Mouse (Mus musculus): ENCODE results near the gene Dnajc6. TPM values are rescaled to one million over a fixed set of nuclear protein-coding genes. Genes with fewer than 3 reads are reported as not detected.

The Dnajc6 gene
- polyA plus RNA-seq, 1 experiment from 2014 or later: 0.51 TPM

DNA sequence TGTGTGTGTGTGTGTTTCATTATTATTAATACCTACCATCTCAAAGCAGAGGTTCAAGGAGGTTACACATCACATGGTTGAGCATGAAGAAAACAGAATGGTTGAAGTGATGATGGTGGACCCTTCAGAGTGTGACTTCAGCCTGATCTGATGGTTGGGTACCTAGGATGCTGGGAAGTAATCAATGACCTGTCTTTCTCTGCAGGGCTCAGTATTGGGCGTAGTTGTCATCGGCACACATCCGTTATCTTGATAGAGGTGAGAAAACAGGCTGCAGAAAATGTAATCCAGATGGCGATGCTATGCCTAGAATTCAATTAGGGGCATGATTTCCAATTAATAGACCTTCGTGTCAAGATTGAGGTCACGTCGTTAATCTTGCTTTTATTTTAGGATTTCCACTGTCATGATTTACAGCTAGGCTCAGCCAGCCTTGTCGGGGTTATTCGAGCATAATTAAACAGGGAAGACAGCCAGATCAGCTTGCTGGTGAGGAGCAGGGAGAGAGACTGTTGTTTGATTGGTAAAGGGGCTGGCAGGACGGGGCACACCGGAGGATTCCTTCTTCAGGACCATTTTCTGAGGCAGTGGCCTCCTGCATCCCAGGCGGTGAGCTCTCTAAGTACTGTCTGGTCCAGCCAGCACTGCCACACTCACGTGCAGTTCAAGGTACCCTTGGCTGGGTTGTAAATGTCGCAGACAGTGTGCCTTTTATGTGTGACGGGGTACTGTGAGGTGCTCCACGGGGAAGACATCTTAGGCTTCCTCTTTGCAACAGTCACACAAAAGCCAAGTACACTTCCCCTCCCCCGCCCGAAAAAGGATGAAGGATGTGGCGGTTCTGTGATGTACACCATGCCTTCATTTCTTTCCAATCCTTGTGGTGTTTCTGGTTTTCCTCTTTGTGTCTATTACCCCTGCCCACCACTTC is 88.3 kb downstream of the Dnajc6 start:
- no peaks in the 10 kb centered on the region for H3K27me3 ChIP-seq (ENCODE audit: low read depth, poor library complexity, severe bottlenecking)
- peaks cover 20% of the 10 kb centered on the region for H3K4me1 ChIP-seq
- DNase-seq (ENCODE audit: low spot score): no peak
- 36% methylated on average over 19 of the region's 19 CpGs for WGBS
- no peak overlapping the region for H3K27ac ChIP-seq
- no peak overlapping the region for H3K4me3 ChIP-seq
- no peaks in the 10 kb centered on the region for H3K36me3 ChIP-seq
- H3K9me3 ChIP-seq (replicated peaks): no peaks in the 10 kb centered on the region

DNA sequence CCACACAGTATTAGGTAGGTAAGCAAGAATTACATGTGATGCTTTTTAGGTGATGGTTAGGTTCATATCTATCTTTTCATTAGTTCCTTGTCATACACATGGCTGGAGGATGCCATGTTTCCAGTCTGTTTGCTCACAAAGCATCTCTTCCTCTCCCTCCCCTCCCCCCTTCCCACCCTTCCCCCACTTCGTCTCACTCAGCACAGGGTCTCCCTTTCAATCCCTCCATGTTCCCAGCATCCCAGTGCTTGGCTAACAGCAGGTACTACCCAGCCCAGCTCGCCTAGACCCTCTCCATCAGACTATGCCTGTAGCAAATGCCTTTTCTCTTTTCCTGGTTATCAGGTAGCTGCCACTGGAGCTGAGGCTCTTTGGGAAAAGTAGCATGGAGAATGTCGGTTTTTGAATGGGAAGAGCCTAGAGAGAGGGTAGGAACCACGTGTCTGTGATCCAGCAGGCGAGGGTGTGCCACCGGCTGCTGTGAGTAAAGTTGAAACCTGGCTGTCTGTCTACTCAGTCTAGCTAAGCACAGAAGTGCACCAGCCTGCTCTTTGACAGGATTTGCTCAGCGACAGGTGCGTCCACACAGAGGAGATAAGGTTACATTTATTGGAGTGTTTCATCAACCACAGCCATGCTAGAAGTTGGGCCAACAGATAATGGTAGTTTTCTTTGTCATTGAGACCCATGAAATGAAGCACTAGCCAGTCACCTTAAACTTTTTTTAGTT is 89.2 kb downstream of the Dnajc6 start:
- Histone ChIP-seq H3K4me3 (no peak overlapping the region), H3K27me3 (ENCODE audit: low read depth, poor library complexity, severe bottlenecking) (no peaks in the 10 kb centered on the region), H3K27ac (no peak overlapping the region), H3K4me1 (peaks cover 20% of the 10 kb centered on the region), H3K36me3 (no peaks in the 10 kb centered on the region), H3K9me3 (replicated peaks) (no peaks in the 10 kb centered on the region)
- 69% methylated on average over 8 of the region's 8 CpGs for WGBS
- no peak for DNase-seq (ENCODE audit: low spot score)

- H3K4me1 ChIP-seq: peaks cover 20% of the 10 kb centered on the region
- H3K27me3 ChIP-seq (ENCODE audit: low read depth, poor library complexity, severe bottlenecking): no peaks in the 10 kb centered on the region
- WGBS: 85% methylated on average over 8 of the region's 8 CpGs
- no peak overlapping the region for H3K27ac ChIP-seq
- DNase-seq (ENCODE audit: low spot score): no peak
- no peaks in the 10 kb centered on the region for H3K9me3 ChIP-seq (replicated peaks)
- no peak overlapping the region for H3K4me3 ChIP-seq
- no peaks in the 10 kb centered on the region for H3K36me3 ChIP-seq
Measured at GRCm38 (mm10) chr4:101588932-101589331, 92.5 kb downstream of the Dnajc6 start.

DNA sequence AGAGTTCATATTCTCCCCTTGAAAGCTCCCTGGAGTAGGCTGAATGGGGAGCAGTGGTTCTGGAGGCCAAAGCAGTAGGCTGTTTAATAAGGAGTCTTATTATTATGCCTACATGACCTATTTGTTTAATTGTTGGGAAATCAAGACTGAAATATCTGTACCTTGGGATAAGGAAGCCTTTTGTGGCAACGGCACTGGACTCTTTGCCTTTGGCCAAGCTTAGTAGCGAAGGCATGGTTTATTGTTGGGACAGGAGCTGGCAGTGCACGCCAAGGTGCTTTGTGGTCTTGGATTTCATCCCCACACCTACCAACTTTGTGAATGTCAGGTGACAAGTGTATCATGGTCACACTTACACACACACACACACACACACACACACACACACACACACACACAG is 93.3 kb downstream of the Dnajc6 start:
- Histone ChIP-seq H3K4me1 (peaks cover 12% of the 10 kb centered on the region), H3K4me3 (no peak overlapping the region), H3K9me3 (replicated peaks) (no peaks in the 10 kb centered on the region), H3K36me3 (no peaks in the 10 kb centered on the region), H3K27me3 (ENCODE audit: low read depth, poor library complexity, severe bottlenecking) (no peaks in the 10 kb centered on the region), H3K27ac (no peak overlapping the region)
- DNase-seq (ENCODE audit: low spot score): no peak
- WGBS: 94% methylated on average over 3 of the region's 3 CpGs

DNA sequence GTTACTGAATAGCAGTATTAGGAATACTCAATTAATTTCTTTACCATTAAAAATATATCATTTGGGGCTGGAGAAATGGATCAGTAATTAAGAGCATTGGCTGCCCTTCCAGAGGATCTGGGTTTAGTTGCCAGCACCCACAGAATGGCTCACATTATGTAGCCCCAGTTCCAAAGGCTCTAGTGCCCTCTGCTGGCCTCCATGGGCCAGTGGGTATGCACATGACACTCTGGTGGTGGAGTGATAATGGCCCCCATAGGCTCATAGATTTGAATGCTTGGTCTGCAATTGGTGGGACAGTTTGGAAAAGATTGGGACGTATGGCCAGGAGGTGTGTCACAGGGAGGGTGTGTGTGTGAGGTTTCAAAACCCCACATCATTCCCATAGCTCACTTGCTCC is 95.0 kb downstream of the Dnajc6 start:
- H3K27me3 ChIP-seq (ENCODE audit: low read depth, poor library complexity, severe bottlenecking): no peaks in the 10 kb centered on the region
- WGBS: 85% methylated on average over 1 of the region's 1 CpGs
- H3K4me1 ChIP-seq: no peaks in the 10 kb centered on the region
- no peak for DNase-seq (ENCODE audit: low spot score)
- H3K36me3 ChIP-seq: no peaks in the 10 kb centered on the region
- no peak overlapping the region for H3K27ac ChIP-seq
- H3K9me3 ChIP-seq (replicated peaks): no peaks in the 10 kb centered on the region
- no peak overlapping the region for H3K4me3 ChIP-seq

DNA sequence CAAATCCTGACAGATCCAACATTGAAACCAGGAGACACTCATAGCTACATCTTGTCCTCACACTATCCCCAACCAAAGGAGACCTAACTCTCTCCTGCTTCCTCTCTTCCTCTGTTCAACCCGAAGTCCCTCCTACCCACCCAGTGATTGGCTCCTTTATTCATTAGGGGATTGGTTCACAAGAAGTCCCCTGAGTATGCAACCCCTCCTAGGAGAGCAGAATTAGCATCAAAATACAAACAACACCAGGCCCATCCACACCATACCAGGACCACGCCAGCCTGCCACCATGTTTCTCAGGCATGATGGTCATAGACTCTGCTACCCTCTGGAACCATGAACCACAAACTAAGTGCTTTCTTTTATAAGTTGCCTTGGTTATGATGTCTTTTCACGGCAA is 96.0 kb downstream of the Dnajc6 start:
- no peak overlapping the region for H3K27ac ChIP-seq
- WGBS: 83% methylated on average over 3 of the region's 3 CpGs

DNA sequence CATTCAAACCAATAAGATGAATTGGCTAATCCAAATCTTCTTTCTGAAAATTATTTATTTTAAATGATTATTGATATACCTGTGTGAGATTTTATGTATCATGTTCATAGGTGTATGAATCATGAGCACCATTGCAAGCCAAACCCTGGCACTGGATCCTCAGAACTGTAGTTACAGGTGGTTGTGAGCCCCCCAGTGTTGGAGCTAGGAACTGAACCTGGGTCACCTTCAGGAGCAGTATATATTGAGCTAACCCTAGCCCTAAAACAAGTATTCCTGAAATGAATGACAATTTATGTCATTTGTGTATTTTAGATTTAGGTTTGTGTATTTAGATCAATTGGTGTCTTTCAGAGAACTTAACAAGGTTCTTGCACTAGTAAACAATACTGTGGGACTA is 105.3 kb downstream of the Dnajc6 start:
- no peaks in the 10 kb centered on the region for H3K27me3 ChIP-seq (ENCODE audit: low read depth, poor library complexity, severe bottlenecking)
- no peak for DNase-seq (ENCODE audit: low spot score)
- no peaks in the 10 kb centered on the region for H3K9me3 ChIP-seq (replicated peaks)

More for the DNA sequence above, 96.0 kb downstream of the Dnajc6 start:
- Histone ChIP-seq H3K9me3 (replicated peaks) (no peaks in the 10 kb centered on the region), H3K27me3 (ENCODE audit: low read depth, poor library complexity, severe bottlenecking) (no peaks in the 10 kb centered on the region), H3K4me1 (no peaks in the 10 kb centered on the region), H3K36me3 (no peaks in the 10 kb centered on the region), H3K4me3 (no peak overlapping the region)
- DNase-seq (ENCODE audit: low spot score): no peak

DNA sequence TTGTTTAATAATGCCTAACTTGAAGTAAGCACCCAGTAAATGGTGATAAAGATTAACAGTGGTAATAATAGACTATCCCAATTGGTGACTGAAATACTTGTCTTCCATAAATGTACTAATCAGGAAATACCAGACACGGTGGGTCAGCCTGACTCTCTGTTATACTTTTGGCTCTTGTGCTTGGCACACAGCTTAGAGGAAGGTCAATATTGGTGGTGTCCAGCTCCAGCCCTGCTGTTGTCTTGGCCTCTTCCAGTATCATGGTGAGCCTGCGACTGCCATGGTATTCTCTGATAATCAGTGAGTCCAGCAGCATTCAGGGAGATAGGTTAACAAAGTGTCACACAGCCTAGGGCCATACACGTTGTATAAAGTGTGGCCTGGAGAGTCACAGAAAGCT is 107.2 kb downstream of the Dnajc6 start:
- no peaks in the 10 kb centered on the region for H3K27me3 ChIP-seq (ENCODE audit: low read depth, poor library complexity, severe bottlenecking)
- H3K27ac ChIP-seq: no peak overlapping the region
- no peaks in the 10 kb centered on the region for H3K9me3 ChIP-seq (replicated peaks)
- no peak overlapping the region for H3K4me3 ChIP-seq
- no peak for DNase-seq (ENCODE audit: low spot score)
- 85% methylated on average over 3 of the region's 3 CpGs for whole genome bisulfite sequencing
- no peaks in the 10 kb centered on the region for H3K36me3 ChIP-seq
- no peaks in the 10 kb centered on the region for H3K4me1 ChIP-seq

More for the DNA sequence above, 105.3 kb downstream of the Dnajc6 start:
- Histone ChIP-seq H3K4me3 (no peak overlapping the region), H3K27ac (no peak overlapping the region), H3K36me3 (no peaks in the 10 kb centered on the region), H3K4me1 (no peaks in the 10 kb centered on the region)

- Histone ChIP-seq H3K9me3 (replicated peaks) (no peaks in the 10 kb centered on the region), H3K27me3 (ENCODE audit: low read depth, poor library complexity, severe bottlenecking) (no peaks in the 10 kb centered on the region), H3K4me3 (no peak overlapping the region), H3K27ac (no peak overlapping the region), H3K4me1 (no peaks in the 10 kb centered on the region), H3K36me3 (no peaks in the 10 kb centered on the region)
- DNase-seq (ENCODE audit: low spot score): no peak
- WGBS: 86% methylated on average over 5 of the region's 5 CpGs
Measured at GRCm38 (mm10) chr4:101616520-101616919, 120.1 kb downstream of the Dnajc6 start.

GRCm38 (mm10) chr4:101617742-101618141 is 121.3 kb downstream of the Dnajc6 start:
- Histone ChIP-seq H3K36me3 (no peaks in the 10 kb centered on the region), H3K27ac (no peak overlapping the region), H3K4me1 (no peaks in the 10 kb centered on the region), H3K4me3 (no peak overlapping the region), H3K9me3 (replicated peaks) (no peaks in the 10 kb centered on the region), H3K27me3 (ENCODE audit: low read depth, poor library complexity, severe bottlenecking) (no peaks in the 10 kb centered on the region)
- no peak for DNase-seq (ENCODE audit: low spot score)
- 75% methylated on average over 2 of the region's 2 CpGs for WGBS

GRCm38 (mm10) chr4:101620206-101620605 is 123.8 kb downstream of the Dnajc6 start:
- no peaks in the 10 kb centered on the region for H3K27me3 ChIP-seq (ENCODE audit: low read depth, poor library complexity, severe bottlenecking)
- 48% methylated on average over 2 of the region's 2 CpGs for WGBS
- DNase-seq (ENCODE audit: low spot score): no peak
- no peak overlapping the region for H3K27ac ChIP-seq
- no peaks in the 10 kb centered on the region for H3K36me3 ChIP-seq
- H3K9me3 ChIP-seq (replicated peaks): no peaks in the 10 kb centered on the region
- H3K4me3 ChIP-seq: no peak overlapping the region
- no peaks in the 10 kb centered on the region for H3K4me1 ChIP-seq

DNA sequence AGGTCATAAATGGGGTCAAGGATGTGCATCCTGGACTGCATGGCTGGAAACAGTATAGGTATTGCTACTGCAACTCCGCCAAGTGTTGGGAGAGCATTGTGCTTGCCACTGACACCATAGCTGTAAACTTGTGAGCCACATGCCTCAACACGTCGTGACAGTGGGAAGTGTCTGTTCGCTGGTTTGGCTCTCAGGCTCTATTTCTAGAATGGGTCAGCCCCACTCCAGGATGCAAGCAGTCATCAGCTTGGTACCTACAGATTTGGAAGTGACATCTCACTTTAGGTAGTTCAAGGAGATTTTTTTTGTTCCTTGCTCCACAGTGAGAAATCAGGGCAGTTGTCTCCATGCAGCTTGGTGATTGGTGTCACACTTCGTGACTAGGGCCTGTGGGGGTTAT is 124.8 kb downstream of the Dnajc6 start:
- H3K36me3 ChIP-seq: no peaks in the 10 kb centered on the region
- H3K9me3 ChIP-seq (replicated peaks): no peaks in the 10 kb centered on the region
- WGBS: 87% methylated on average over 5 of the region's 5 CpGs
- H3K27ac ChIP-seq: no peak overlapping the region
- no peaks in the 10 kb centered on the region for H3K27me3 ChIP-seq (ENCODE audit: low read depth, poor library complexity, severe bottlenecking)
- no peaks in the 10 kb centered on the region for H3K4me1 ChIP-seq
- no peak overlapping the region for H3K4me3 ChIP-seq
- no peak for DNase-seq (ENCODE audit: low spot score)

- H3K27me3 ChIP-seq (ENCODE audit: low read depth, poor library complexity, severe bottlenecking): no peaks in the 10 kb centered on the region
- H3K9me3 ChIP-seq (replicated peaks): no peaks in the 10 kb centered on the region
- DNase-seq (ENCODE audit: low spot score): no peak
- H3K27ac ChIP-seq: no peak overlapping the region
- H3K4me1 ChIP-seq: no peaks in the 10 kb centered on the region
- H3K4me3 ChIP-seq: no peak overlapping the region
- 90% methylated on average over 5 of the region's 5 CpGs for WGBS
- no peaks in the 10 kb centered on the region for H3K36me3 ChIP-seq
Measured at GRCm38 (mm10) chr4:101625278-101625677, 128.8 kb downstream of the Dnajc6 start.

Data from limb, embryonic 10.5 days (tissue).